Mouse (Mus musculus) kidney, embryonic 15.5 days (tissue): ENCODE data around the gene Gpkow. TPM values are rescaled to one million over a fixed set of nuclear protein-coding genes. Genes with fewer than 3 reads are reported as not detected.
"Not testable (repeated sequence)": the region's sequence is repeated elsewhere in the genome, so short reads cannot be mapped to it uniquely, and the experiment has no call there.

Source experiments
- ATAC-seq: fragments of 200-750 bp; cut with Nextera tagmentation; replicated peaks from 2 replicates; pipeline ENCODE4 v1.8.0; 2017; ENCODE audit warnings: moderate TSS enrichment; ENCODE audit not compliant: low FRiP score
- H3K27ac ChIP-seq: fragments of 300-500 bp; sonication (generic); 2 replicates; pipeline ENCODE4 v1.5.1; 2015; ENCODE audit warnings: mild to moderate bottlenecking, inconsistent platforms
- H3K27me3 ChIP-seq: fragments of 300-500 bp; sonication (generic); 2 replicates; pipeline ENCODE4 v1.6.1; 2015; ENCODE audit warnings: inconsistent platforms
- H3K36me3 ChIP-seq: fragments of 300-500 bp; sonication (generic); 2 replicates; pipeline ENCODE4 v1.6.1; 2015; ENCODE audit warnings: inconsistent platforms
- H3K4me1 ChIP-seq: fragments of 300-500 bp; sonication (generic); 2 replicates; pipeline ENCODE4 v1.6.1; 2015; ENCODE audit warnings: inconsistent platforms
- H3K4me2 ChIP-seq: fragments of 300-500 bp; sonication (generic); 2 replicates; pipeline ENCODE4 v1.6.1; 2015; ENCODE audit warnings: moderate library complexity, mild to moderate bottlenecking, inconsistent platforms
- H3K4me3 ChIP-seq: fragments of 300-500 bp; sonication (generic); replicated peaks from 2 replicates; pipeline ENCODE4 v1.5.1; 2015; ENCODE audit warnings: mild to moderate bottlenecking, inconsistent platforms
- H3K9ac ChIP-seq: fragments of 300-500 bp; sonication (generic); 2 replicates; pipeline ENCODE4 v1.6.1; 2015; ENCODE audit warnings: mild to moderate bottlenecking, inconsistent platforms
- H3K9me3 ChIP-seq: fragments of 300-500 bp; sonication (generic); replicated peaks from 2 replicates; pipeline ENCODE4 v1.6.1; 2016; ENCODE audit warnings: inconsistent platforms
- WGBS: fragments of 180-500 bp; shearing (Covaris S2); methylation state at CpG from one replicate; pipeline ENCODE4 v1.1.7; 2015; ENCODE audit warnings: mixed read lengths; 5-methylcytosine and 5-hydroxymethylcytosine counted together
- polyA plus RNA-seq: library from polyadenylated mRNA; unstranded; fragments of >200 nt; fragmentation: Nextera tagmentation; extraction: Ambion mirVana; gene quantifications from 2 replicates; pipeline ENCODE4 v1.2.1, GENCODE M21; 2015

Gene Gpkow
- polyA plus RNA-seq, 1 experiment from 2014 or later = 40.3 TPM

DNA sequence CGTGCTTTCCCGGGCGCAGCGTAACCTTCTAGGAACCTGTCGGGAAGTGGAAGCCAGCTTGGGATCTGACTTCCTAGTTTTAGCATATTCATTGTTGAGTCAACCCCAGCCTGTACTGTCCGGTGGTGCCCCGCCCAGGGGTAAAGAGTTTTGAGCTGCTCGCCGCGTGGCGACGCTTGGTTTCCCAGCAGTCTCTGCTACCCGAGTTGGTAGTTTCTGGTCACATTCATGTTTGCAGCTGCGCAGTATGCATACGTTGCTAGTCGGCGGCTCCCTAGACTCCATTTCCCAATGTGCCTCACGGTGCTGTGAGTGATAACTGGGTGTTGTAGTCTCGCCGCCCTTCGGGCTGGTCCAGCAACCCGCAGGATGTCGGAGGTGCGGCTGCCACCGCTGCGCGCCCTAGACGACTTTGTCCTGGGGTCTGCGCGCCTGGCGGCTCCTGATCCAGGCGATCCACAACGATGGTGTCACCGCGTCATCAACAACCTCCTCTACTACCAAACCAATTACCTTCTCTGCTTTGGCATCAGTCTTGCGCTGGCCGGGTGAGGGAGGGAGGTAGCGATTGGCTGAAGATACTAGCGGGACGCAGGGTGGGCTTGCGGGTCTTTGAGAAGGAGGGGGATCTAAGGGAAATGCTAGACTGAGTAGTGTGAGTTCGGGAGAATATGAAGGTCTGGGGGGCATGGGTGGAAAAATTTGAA is 31.4 kb downstream of the Gpkow start, which contains the start of gene Praf2:
Gene Praf2, plus strand, starts transcription at position 225 of the 707 bp plus-strand sequence.
- H3K9ac ChIP-seq = peak within 1 kb of the TSS; percentile 54
- peak within 1 kb of the TSS; percentile 58 for H3K4me2 ChIP-seq
- peak within 1 kb of the TSS; percentile 72 for H3K27ac ChIP-seq
- no peaks in the 10 kb centered on the region for H3K27me3 ChIP-seq
- peak within 1 kb of the TSS; percentile 56 for H3K4me3 ChIP-seq
- no peaks in the 10 kb centered on the region for H3K9me3 ChIP-seq
- 0 out of 2 replicates have a peak, but pooled peaks cover 7% of the 10 kb centered on the region for H3K4me1 ChIP-seq
- WGBS = 21% methylated on average over 42 of the region's 42 CpGs
- peaks cover 23% of the 10 kb centered on the region for H3K36me3 ChIP-seq
- peak; percentile 95 for ATAC-seq

DNA sequence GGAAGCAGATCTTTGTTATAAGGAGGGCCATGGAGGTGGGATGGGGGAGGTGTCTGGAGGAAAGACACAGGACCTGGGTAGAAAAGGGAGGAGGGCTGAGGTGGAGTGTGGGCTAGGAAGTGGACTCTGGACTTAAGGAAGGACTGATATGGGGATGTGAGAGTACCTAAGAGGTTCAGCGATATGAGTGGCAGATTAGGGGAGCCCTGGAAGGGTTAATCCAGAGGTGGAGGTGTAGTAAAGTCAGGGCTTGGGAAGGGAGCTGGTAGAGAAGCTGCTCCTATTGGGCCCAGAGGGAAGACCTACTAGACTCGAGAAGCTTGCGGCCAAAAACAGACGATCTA is 32.0 kb downstream of the Gpkow start:
- WGBS = 26% methylated on average over 4 of the region's 4 CpGs
- Histone ChIP-seq H3K9me3 (no peaks in the 10 kb centered on the region), H3K4me1 (0 out of 2 replicates have a peak, but pooled peaks cover 7% of the 10 kb centered on the region), H3K27ac (no peak overlapping the region), H3K9ac (peak overlapping the region; percentile 54), H3K27me3 (no peaks in the 10 kb centered on the region), H3K4me2 (peak overlapping the region; percentile 58), H3K4me3 (peak overlapping the region; percentile 56), H3K36me3 (peaks cover 23% of the 10 kb centered on the region)
- ATAC-seq = peak; percentile 34

GRCm38 (mm10) chrX:7733571-7734156 is 36.7 kb downstream of the Gpkow start:
- H3K27ac ChIP-seq = no peak overlapping the region
- 0 out of 2 replicates have a peak, but pooled peaks cover 5% of the 10 kb centered on the region for H3K36me3 ChIP-seq
- H3K9ac ChIP-seq = no peak overlapping the region
- no peak overlapping the region for H3K4me3 ChIP-seq
- no peaks in the 10 kb centered on the region for H3K27me3 ChIP-seq
- no peaks in the 10 kb centered on the region for H3K9me3 ChIP-seq
- H3K4me2 ChIP-seq = no peak overlapping the region
- 29% methylated on average over 26 of the region's 26 CpGs for WGBS
- ATAC-seq = 0 out of 2 replicates have a peak, but pooled peaks have one; percentile 26
- H3K4me1 ChIP-seq = 0 out of 2 replicates have a peak, but pooled peaks cover 7% of the 10 kb centered on the region

GRCm38 (mm10) chrX:7739336-7740081 is 42.6 kb downstream of the Gpkow start:
- no peaks in the 10 kb centered on the region for H3K9me3 ChIP-seq
- H3K27me3 ChIP-seq = no peaks in the 10 kb centered on the region
- peak; percentile 55 for ATAC-seq
- WGBS = 63% methylated on average over 14 of the region's 14 CpGs
- H3K4me2 ChIP-seq = peak overlapping the region; percentile 36
- H3K27ac ChIP-seq = peak overlapping the region; percentile 77
- 0 out of 2 replicates have a peak, but pooled peaks cover 5% of the 10 kb centered on the region for H3K4me1 ChIP-seq
- 0 out of 2 replicates have a peak, but pooled peaks cover 5% of the 10 kb centered on the region for H3K36me3 ChIP-seq
- H3K9ac ChIP-seq = no peak overlapping the region
- H3K4me3 ChIP-seq = no peak overlapping the region

DNA sequence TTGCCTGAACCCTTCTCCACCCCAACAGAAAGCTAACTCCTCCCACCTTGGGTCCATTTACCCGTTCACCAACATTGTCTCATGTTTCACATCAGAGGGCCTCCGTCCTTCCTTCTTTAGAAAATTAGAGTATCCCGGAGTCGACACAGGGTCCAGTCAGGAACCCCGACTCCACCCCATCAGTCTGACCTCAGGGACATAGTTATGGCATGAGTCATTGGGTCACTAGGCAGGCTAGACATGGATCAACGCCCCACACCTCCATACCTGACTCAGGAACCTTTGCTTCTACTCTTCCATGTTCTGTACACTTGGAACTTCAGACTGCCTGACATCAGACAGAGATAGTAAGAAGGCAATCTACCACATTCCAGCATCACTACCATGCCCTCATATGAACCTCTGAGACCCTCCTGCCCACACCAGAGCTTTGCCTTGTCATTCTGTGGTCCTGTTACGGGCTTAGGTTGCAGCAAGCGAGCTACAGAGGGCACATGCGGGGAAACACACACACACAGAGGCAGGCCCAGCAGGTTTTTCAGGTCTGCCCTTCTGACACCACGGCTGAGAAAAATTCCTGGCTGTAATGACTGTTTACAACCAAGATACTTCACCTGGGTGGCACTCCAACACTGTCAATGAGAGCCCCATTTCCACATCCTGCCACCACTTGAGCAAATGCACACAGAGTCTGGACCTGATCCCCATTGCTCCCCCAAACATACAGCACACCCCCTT is 43.3 kb downstream of the Gpkow start:
- no peaks in the 10 kb centered on the region for H3K27me3 ChIP-seq
- H3K36me3 ChIP-seq = 0 out of 2 replicates have a peak, but pooled peaks cover 5% of the 10 kb centered on the region
- peak; percentile 67 for ATAC-seq
- H3K27ac ChIP-seq = peak overlapping the region; percentile 77
- H3K4me3 ChIP-seq = no peak overlapping the region
- H3K9ac ChIP-seq = no peak overlapping the region
- H3K4me1 ChIP-seq = 0 out of 2 replicates have a peak, but pooled peaks cover 5% of the 10 kb centered on the region
- no peaks in the 10 kb centered on the region for H3K9me3 ChIP-seq
- WGBS = 46% methylated on average over 10 of the region's 10 CpGs
- peak overlapping the region; percentile 36 for H3K4me2 ChIP-seq

- 0 out of 2 replicates have a peak, but pooled peaks cover 5% of the 10 kb centered on the region for H3K4me1 ChIP-seq
- H3K4me2 ChIP-seq = peak overlapping the region; percentile 21; the same call in 1 of the 2 replicates
- H3K4me3 ChIP-seq = peak overlapping the region; percentile 6; the same call in 1 of the 2 replicates
- no peaks in the 10 kb centered on the region for H3K9me3 ChIP-seq
- H3K9ac ChIP-seq = no peak overlapping the region
- WGBS = 73% methylated on average over 5 of the region's 5 CpGs
- H3K27me3 ChIP-seq = no peaks in the 10 kb centered on the region
- ATAC-seq = no peak
- H3K36me3 ChIP-seq = 0 out of 2 replicates have a peak, but pooled peaks cover 5% of the 10 kb centered on the region
- peak overlapping the region; percentile 77 for H3K27ac ChIP-seq
These were observed 44.2 kb downstream of the Gpkow start for GRCm38 (mm10) chrX:7741103-7741502.

DNA sequence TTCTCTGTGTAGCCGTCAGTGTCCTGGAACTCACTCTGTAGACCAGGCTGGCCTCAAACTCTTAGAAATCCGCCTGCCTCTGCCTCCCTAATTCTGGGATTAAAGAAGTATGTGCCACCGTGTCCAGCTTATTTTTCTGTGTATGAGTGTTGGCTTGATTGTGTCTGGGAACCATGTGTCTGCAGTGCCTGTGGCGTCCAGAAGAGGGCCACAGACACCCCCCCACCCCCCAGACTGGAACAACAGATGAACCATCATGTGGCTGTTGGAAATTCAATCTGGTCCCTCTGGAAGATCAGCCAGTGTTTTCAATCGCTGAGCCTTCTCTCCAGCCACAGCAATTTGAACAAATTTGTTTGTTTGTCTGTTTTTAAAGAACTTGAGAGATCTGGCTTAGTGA is 46.5 kb downstream of the Gpkow start:
- Histone ChIP-seq H3K4me1 (0 out of 2 replicates have a peak, but pooled peaks cover 5% of the 10 kb centered on the region), H3K9ac (no peak overlapping the region), H3K36me3 (no peaks in the 10 kb centered on the region), H3K4me2 (no peak overlapping the region), H3K4me3 (no peak overlapping the region), H3K9me3 (no peaks in the 10 kb centered on the region), H3K27me3 (no peaks in the 10 kb centered on the region), H3K27ac (no peak overlapping the region)
- 57% methylated on average over 5 of the region's 5 CpGs for WGBS
- no peak for ATAC-seq

DNA sequence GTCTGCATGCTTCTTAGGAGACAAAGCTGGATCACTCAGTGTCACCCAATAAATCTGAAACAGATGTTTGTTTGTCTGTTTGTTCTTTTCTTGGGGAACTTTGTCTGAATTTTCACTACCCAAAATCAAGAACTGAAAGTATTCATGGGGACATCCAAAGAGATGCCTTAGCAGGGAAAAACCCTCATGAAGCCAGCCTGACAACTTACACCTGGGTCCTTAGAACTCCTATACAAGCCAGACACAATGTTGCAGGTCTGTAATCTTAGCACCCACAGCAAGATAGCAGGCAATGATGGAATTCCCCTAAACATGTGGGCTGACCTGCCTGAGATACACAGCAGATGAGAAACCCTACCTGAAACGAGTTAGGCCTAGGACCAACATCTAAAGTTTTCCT is 48.0 kb downstream of the Gpkow start:
- no peaks in the 10 kb centered on the region for H3K36me3 ChIP-seq
- 0 out of 2 replicates have a peak, but pooled peaks cover 2% of the 10 kb centered on the region for H3K4me1 ChIP-seq
- no peaks in the 10 kb centered on the region for H3K27me3 ChIP-seq
- H3K9me3 ChIP-seq = no peaks in the 10 kb centered on the region
- H3K27ac ChIP-seq = no peak overlapping the region
- 68% methylated on average over 1 of the region's 1 CpGs for whole genome bisulfite sequencing
- H3K9ac ChIP-seq = no peak overlapping the region
- no peak overlapping the region for H3K4me2 ChIP-seq
- no peak overlapping the region for H3K4me3 ChIP-seq
- ATAC-seq = no peak

- Histone ChIP-seq H3K27me3 (no peaks in the 10 kb centered on the region), H3K9me3 (no peaks in the 10 kb centered on the region), H3K36me3 (no peaks in the 10 kb centered on the region), H3K4me3 (no peak overlapping the region), H3K4me1 (0 out of 2 replicates have a peak, but pooled peaks cover 4% of the 10 kb centered on the region), H3K9ac (no peak overlapping the region), H3K27ac (no peak overlapping the region), H3K4me2 (no peak overlapping the region)
- WGBS = 81% methylated on average over 8 of the region's 8 CpGs
- ATAC-seq = no peak
These were observed 48.5 kb downstream of the Gpkow start for GRCm38 (mm10) chrX:7745429-7745828.

DNA sequence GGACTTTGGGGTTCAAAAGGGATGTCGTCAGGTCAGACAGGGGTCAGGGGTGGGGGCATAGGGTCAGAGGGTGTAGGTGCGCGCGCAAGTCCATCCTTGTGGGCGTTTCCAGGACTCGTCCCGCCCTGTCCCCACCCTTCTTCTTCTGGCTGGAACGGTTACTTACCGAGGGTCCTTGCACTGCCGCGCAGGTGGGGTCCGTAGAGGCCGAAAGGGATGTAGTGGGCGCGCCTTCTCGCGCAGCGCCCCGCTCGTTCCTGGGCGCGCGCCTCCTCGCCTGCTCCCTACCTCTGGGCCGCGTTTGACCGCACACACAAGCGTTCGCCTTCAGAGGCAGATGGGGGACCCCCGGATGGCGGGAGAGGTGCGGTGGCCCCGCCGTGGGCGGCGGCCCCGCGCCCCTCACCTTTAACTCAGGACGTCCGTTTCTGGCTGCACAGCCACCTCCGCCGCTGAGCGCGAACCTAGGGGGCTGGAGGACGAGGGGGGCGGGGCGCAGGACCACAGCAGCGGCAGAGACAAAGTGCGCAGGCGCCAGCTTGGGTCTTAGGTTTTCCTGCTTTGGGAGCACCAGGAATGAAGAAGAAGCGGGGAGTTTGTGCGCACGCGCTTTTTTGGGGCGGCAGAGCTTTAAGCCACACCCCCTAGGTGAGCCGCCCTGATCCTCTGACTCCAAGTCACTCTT is 53.6 kb downstream of the Gpkow start, which contains the start of gene Ccdc120:
Gene Ccdc120, minus strand, starts transcription at position 474 of the 685 bp plus-strand sequence.
- no peak within 1 kb of the TSS for H3K27ac ChIP-seq
- H3K4me2 ChIP-seq = peak within 1 kb of the TSS; percentile 61
- peak within 1 kb of the TSS; percentile 56 for H3K9ac ChIP-seq
- no peaks in the 10 kb centered on the region for H3K36me3 ChIP-seq
- peak within 1 kb of the TSS; percentile 65 for H3K4me3 ChIP-seq
- no peaks in the 10 kb centered on the region for H3K9me3 ChIP-seq
- ATAC-seq = peak; percentile 89
- 0 out of 2 replicates have a peak, but pooled peaks cover 4% of the 10 kb centered on the region for H3K4me1 ChIP-seq
- 11% methylated on average over 49 of the region's 56 CpGs for WGBS
- no peaks in the 10 kb centered on the region for H3K27me3 ChIP-seq

DNA sequence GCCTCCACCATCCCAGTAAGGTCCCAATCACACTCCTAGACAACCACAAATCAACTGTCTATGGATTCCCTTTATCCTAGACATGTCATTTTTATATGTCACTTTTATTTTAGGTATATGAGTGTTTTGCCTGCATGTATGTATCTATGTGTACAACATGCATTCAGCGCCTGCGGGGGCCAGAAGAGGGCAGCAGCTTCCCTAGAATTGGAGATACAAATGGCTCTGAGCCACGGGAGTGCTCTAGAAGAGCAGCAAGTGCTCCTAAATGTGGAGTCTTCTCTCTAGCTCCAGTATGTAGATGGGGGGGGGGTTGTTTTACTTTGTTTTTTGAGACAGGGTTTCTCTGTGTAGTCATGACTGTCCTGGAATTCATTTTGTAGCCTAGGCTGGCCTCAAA is 56.7 kb downstream of the Gpkow start:
- ATAC-seq, H3K4me2 ChIP-seq, H3K27ac ChIP-seq, H3K27me3 ChIP-seq, H3K9ac ChIP-seq, H3K4me1 ChIP-seq, H3K9me3 ChIP-seq, H3K4me3 ChIP-seq, H3K36me3 ChIP-seq: not testable (repeated sequence)
- WGBS = 14% methylated on average over 3 of the region's 3 CpGs
